Mouse (Mus musculus) kidney, embryonic 16.5 days (tissue): Measurements from ENCODE around the gene Lcmt1. TPM values are rescaled to one million over a fixed set of nuclear protein-coding genes. Genes with fewer than 3 reads are reported as not detected.

Experiments
- ATAC-seq: fragments of 200-750 bp; cut with Nextera tagmentation; 2 replicates; pipeline ENCODE4 v1.8.0; 2017; ENCODE audit warnings: moderate TSS enrichment; ENCODE audit not compliant: low FRiP score, low TSS enrichment
- H3K27ac ChIP-seq: fragments of 300-500 bp; sonication (generic); 2 replicates; pipeline ENCODE4 v1.5.1; 2014; ENCODE audit warnings: low read length
- H3K27me3 ChIP-seq: fragments of 300-500 bp; sonication (generic); 2 replicates; pipeline ENCODE4 v1.6.1; 2014; ENCODE audit warnings: low read length, control low read depth, mixed read lengths; ENCODE audit not compliant: insufficient read depth
- H3K36me3 ChIP-seq: fragments of 300-500 bp; sonication (generic); 2 replicates; pipeline ENCODE4 v1.6.1; 2014; ENCODE audit warnings: low read length, control low read depth, mixed read lengths; ENCODE audit not compliant: insufficient read depth
- H3K4me1 ChIP-seq: fragments of 300-500 bp; sonication (generic); 2 replicates; pipeline ENCODE4 v1.6.1; 2014; ENCODE audit warnings: low read length, control low read depth, mixed read lengths; ENCODE audit not compliant: insufficient read depth
- H3K4me2 ChIP-seq: fragments of 300-500 bp; sonication (generic); replicated peaks from 2 replicates; pipeline ENCODE4 v1.6.1; 2014; ENCODE audit warnings: low read depth, low read length
- H3K4me3 ChIP-seq: fragments of 300-500 bp; sonication (generic); 2 replicates; pipeline ENCODE4 v1.5.1; 2014; ENCODE audit warnings: mild to moderate bottlenecking, low read length
- H3K9ac ChIP-seq: fragments of 300-500 bp; sonication (generic); replicated peaks from 2 replicates; pipeline ENCODE4 v1.6.1; 2014; ENCODE audit warnings: low read length
- H3K9me3 ChIP-seq: fragments of 300-500 bp; sonication (generic); 2 replicates; pipeline ENCODE4 v1.6.1; 2016; ENCODE audit warnings: low read length, control low read depth
- WGBS: fragments of 180-500 bp; shearing (Covaris S2); extraction: QIAGEN DNeasy Blood & Tissue Kit; methylation state at CpG from one replicate; pipeline ENCODE4 v1.1.7; 2014; 5-methylcytosine and 5-hydroxymethylcytosine counted together
- polyA plus RNA-seq: library from polyadenylated mRNA; unstranded; fragments of >200 nt; fragmentation: Nextera tagmentation; extraction: Ambion mirVana; gene quantifications from 2 replicates; pipeline ENCODE4 v1.2.1, GENCODE M21; 2015

Gene Lcmt1
- 58.5 and 59.9 TPM in 2 replicates for polyA plus RNA-seq

- peak; percentile 98 for ATAC-seq
- Histone ChIP-seq H3K9me3 (no peaks in the 10 kb centered on the region), H3K9ac (peak within 1 kb of the TSS; percentile 90), H3K27me3 (no peaks in the 10 kb centered on the region), H3K4me1 (peaks cover 28% of the 10 kb centered on the region), H3K36me3 (no peaks in the 10 kb centered on the region), H3K4me3 (peak within 1 kb of the TSS; percentile 79), H3K27ac (peak within 1 kb of the TSS; percentile 92), H3K4me2 (peak within 1 kb of the TSS; percentile 76)
- under 1% methylated on average over 61 of the region's 64 CpGs for WGBS
Observed at GRCm38 (mm10) chr7:123369759-123370481, at the start of gene Lcmt1, which contains the start of gene Arhgap17. TSS of gene Lcmt1 (plus strand) at chr7:123369784. TSS of gene Arhgap17 (minus strand) at chr7:123369915.

DNA sequence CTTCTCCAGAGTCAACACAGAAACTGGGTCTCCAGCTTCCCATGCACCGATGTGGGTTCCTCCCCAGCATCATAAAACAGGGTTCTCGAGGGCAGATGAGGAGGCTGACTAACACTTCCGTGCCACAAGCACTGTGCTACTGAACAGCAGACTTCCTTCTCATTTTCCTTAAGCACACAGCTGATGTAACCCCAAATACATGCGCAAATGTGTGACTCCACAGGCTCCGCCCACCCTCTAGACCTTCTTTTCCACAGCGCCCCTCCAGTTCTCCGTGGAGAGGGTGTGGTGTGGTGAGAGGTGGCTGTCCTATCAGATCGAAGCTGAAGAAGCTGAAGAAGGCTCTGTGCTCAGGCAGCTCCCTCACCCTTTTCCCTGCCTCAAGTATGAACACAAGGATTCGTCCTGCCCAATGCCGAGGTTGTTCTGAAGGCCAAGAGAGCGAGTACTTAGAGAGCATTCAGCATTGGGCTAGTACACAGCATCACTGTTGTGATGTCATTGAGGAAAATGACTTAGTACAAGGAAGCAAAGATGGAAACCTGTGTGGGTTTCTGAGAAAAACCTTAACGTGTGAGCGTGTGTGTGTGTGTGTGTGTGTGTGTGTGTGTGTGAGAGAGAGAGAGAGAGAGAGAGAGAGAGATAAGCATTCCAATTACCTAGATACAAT is 47.0 kb upstream of the Lcmt1 start:
- H3K9me3 ChIP-seq: no peaks in the 10 kb centered on the region
- WGBS: 83% methylated on average over 13 of the region's 13 CpGs
- H3K9ac ChIP-seq: no peak overlapping the region
- no peak for ATAC-seq
- H3K27me3 ChIP-seq: no peaks in the 10 kb centered on the region
- no peak overlapping the region for H3K4me3 ChIP-seq
- H3K36me3 ChIP-seq: peaks cover 58% of the 10 kb centered on the region
- no peaks in the 10 kb centered on the region for H3K4me1 ChIP-seq
- H3K4me2 ChIP-seq: no peak overlapping the region
- no peak overlapping the region for H3K27ac ChIP-seq

- peaks cover 55% of the 10 kb centered on the region for H3K36me3 ChIP-seq
- ATAC-seq: no peak
- no peak overlapping the region for H3K4me3 ChIP-seq
- no peaks in the 10 kb centered on the region for H3K27me3 ChIP-seq
- no peak overlapping the region for H3K27ac ChIP-seq
- no peak overlapping the region for H3K9ac ChIP-seq
- no peaks in the 10 kb centered on the region for H3K4me1 ChIP-seq
- 85% methylated on average over 2 of the region's 2 CpGs for WGBS
- no peaks in the 10 kb centered on the region for H3K9me3 ChIP-seq
- H3K4me2 ChIP-seq: no peak overlapping the region
Observed at GRCm38 (mm10) chr7:123323388-123323787, 46.2 kb upstream of the Lcmt1 start.

- Histone ChIP-seq H3K27me3 (no peaks in the 10 kb centered on the region), H3K9ac (no peak overlapping the region), H3K36me3 (peaks cover 47% of the 10 kb centered on the region), H3K27ac (no peak overlapping the region), H3K9me3 (no peaks in the 10 kb centered on the region), H3K4me2 (no peak overlapping the region), H3K4me1 (0 out of 2 replicates have a peak, but pooled peaks cover 2% of the 10 kb centered on the region), H3K4me3 (no peak overlapping the region)
- no peak for ATAC-seq
- 95% methylated on average over 1 of the region's 1 CpGs for WGBS
Observed at GRCm38 (mm10) chr7:123324105-123324504, 45.5 kb upstream of the Lcmt1 start.

- Histone ChIP-seq H3K27me3 (no peaks in the 10 kb centered on the region), H3K4me3 (no peak overlapping the region), H3K9ac (no peak overlapping the region), H3K27ac (no peak overlapping the region), H3K9me3 (no peaks in the 10 kb centered on the region), H3K4me2 (no peak overlapping the region), H3K4me1 (0 out of 2 replicates have a peak, but pooled peaks cover 3% of the 10 kb centered on the region), H3K36me3 (peaks cover 33% of the 10 kb centered on the region)
- 92% methylated on average over 5 of the region's 5 CpGs for WGBS
- no peak for ATAC-seq
Observed at GRCm38 (mm10) chr7:123326062-123326461, 43.5 kb upstream of the Lcmt1 start.

DNA sequence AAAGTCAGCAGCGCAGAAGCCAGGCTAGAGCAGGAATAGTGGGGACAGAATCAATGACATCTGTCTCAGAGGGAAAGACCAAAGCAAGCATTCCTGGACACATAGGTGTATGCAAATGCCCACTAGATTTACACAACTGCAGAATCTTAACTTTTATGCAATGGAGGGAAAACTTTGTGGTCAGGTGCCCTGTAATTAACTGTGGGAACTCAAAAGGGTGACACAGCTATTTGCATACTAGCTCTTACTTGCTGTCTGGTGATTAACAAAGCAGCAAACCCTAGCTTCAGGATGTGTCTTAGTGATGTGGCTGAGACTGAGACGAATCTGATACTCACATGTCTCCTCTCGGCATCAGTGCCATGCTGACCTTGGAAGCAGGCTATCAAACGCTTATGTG is 42.7 kb upstream of the Lcmt1 start:
- peaks cover 3% of the 10 kb centered on the region; the same call in 1 of the 2 replicates for H3K4me1 ChIP-seq
- H3K4me3 ChIP-seq: no peak overlapping the region
- H3K27ac ChIP-seq: no peak overlapping the region
- H3K9me3 ChIP-seq: no peaks in the 10 kb centered on the region
- no peak overlapping the region for H3K9ac ChIP-seq
- H3K4me2 ChIP-seq: no peak overlapping the region
- H3K36me3 ChIP-seq: peaks cover 25% of the 10 kb centered on the region
- WGBS: 74% methylated on average over 4 of the region's 4 CpGs
- ATAC-seq: no peak
- no peaks in the 10 kb centered on the region for H3K27me3 ChIP-seq

DNA sequence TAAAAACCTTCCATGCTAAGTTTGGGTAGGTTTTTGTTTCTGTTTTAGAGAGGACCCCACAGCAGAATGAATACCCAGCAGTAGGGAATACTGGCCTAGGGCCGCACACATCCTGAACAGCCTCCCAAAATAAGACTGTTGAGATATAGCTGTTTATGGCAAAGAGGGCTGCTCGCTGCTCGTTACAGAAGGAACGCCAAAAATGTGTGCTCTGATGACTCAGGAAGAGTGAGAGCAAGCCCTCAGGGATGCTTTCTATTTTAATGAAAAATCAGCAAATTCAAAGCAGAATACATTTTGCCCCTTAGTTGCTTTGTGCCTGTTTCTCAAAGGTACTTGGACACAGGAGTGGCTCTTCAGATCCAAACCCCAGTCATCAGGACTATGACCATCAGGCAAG is 41.7 kb upstream of the Lcmt1 start:
- no peaks in the 10 kb centered on the region for H3K9me3 ChIP-seq
- no peak overlapping the region for H3K4me2 ChIP-seq
- peaks cover 17% of the 10 kb centered on the region for H3K36me3 ChIP-seq
- no peak overlapping the region for H3K9ac ChIP-seq
- ATAC-seq: no peak
- no peak overlapping the region for H3K27ac ChIP-seq
- no peaks in the 10 kb centered on the region for H3K27me3 ChIP-seq
- H3K4me3 ChIP-seq: no peak overlapping the region
- 80% methylated on average over 4 of the region's 4 CpGs for WGBS
- H3K4me1 ChIP-seq: peaks cover 3% of the 10 kb centered on the region; the same call in 1 of the 2 replicates

GRCm38 (mm10) chr7:123330506-123330905 is 39.1 kb upstream of the Lcmt1 start:
- no peaks in the 10 kb centered on the region for H3K9me3 ChIP-seq
- H3K4me3 ChIP-seq: no peak overlapping the region
- peaks cover 3% of the 10 kb centered on the region; the same call in 1 of the 2 replicates for H3K4me1 ChIP-seq
- H3K4me2 ChIP-seq: no peak overlapping the region
- no peaks in the 10 kb centered on the region for H3K27me3 ChIP-seq
- no peak overlapping the region for H3K27ac ChIP-seq
- H3K9ac ChIP-seq: no peak overlapping the region
- H3K36me3 ChIP-seq: peaks cover 8% of the 10 kb centered on the region; the same call in 1 of the 2 replicates
- WGBS: 77% methylated on average over 9 of the region's 9 CpGs
- no peak for ATAC-seq

DNA sequence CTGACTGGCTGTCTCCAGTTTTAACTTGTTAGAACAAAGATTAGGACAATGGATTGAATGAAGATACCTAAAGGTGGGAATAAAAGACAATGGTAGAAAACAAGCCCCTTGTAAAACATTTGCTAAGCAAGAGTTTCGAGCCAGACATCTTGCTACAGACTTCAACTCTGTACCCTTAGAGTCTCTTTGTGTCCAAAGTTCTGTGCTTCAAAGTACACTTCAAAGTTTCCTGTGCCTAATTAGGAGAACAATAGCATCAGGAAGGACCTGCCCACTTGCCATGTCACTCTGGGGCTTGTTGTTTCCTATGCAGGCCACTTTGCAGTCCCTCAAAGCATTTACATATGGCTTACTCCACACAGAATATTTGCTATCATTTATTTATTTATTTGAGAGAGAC is 33.3 kb upstream of the Lcmt1 start:
- no peak for ATAC-seq
- 64% methylated on average over 1 of the region's 1 CpGs for WGBS
- Histone ChIP-seq H3K4me2 (no peak overlapping the region; the same call in 1 of the 2 replicates), H3K36me3 (no peaks in the 10 kb centered on the region), H3K9ac (no peak overlapping the region), H3K4me1 (peaks cover 10% of the 10 kb centered on the region), H3K27me3 (no peaks in the 10 kb centered on the region), H3K4me3 (no peak overlapping the region), H3K9me3 (no peaks in the 10 kb centered on the region), H3K27ac (peak overlapping the region; percentile 79)

GRCm38 (mm10) chr7:123338351-123338750 is 31.2 kb upstream of the Lcmt1 start:
- peak overlapping the region; percentile 22; the same call in 1 of the 2 replicates for H3K27ac ChIP-seq
- no peak overlapping the region for H3K4me2 ChIP-seq
- H3K9ac ChIP-seq: no peak overlapping the region
- no peak overlapping the region for H3K4me3 ChIP-seq
- no peaks in the 10 kb centered on the region for H3K9me3 ChIP-seq
- ATAC-seq: peak; percentile 62; the same call in 1 of the 2 replicates
- no peaks in the 10 kb centered on the region for H3K27me3 ChIP-seq
- no peaks in the 10 kb centered on the region for H3K36me3 ChIP-seq
- WGBS: 48% methylated on average over 8 of the region's 8 CpGs
- peaks cover 19% of the 10 kb centered on the region for H3K4me1 ChIP-seq
